Mouse (Mus musculus): ENCODE data around the gene Gm3486.
"Not testable (repeated sequence)": the region's sequence is repeated elsewhere in the genome, so short reads cannot be mapped to it uniquely, and the experiment has no call there.

The Gm3486 gene

GRCm38 (mm10) chr14:41489385-41489784 lies at the start of gene Gm3486:
TSS of gene Gm3486 (minus strand) at chr14:41489485.
- DNase-seq (ENCODE audit: extremely low spot score) = not testable (repeated sequence)

GRCm38 (mm10) chr14:41524695-41525094 lies 35.4 kb upstream of the Gm3486 start:
- DNase-seq (ENCODE audit: extremely low spot score) = not testable (repeated sequence)

GRCm38 (mm10) chr14:41520683-41521082 lies 31.4 kb upstream of the Gm3486 start:
- DNase-seq (ENCODE audit: extremely low spot score) = not testable (repeated sequence)

- not testable (repeated sequence) for DNase-seq (ENCODE audit: extremely low spot score)
Measured at GRCm38 (mm10) chr14:41453418-41453817, 35.9 kb downstream of the Gm3486 start, which contains the start of gene Gm7954. TSS of gene Gm7954 (minus strand) at chr14:41453518.

All from embryo, embryonic 9.5 days (tissue).